Mouse (Mus musculus) ES-E14 (cell line): ENCODE data around the gene Nfatc2. TPM values are rescaled to one million over a fixed set of nuclear protein-coding genes. Genes with fewer than 3 reads are reported as not detected.

Source experiments
- DNase-seq: peaks from one replicate; pipeline ENCODE4 v3.0.0-alpha.2; 2013; ENCODE audit warnings: low read depth, low spot score
- H3K27ac ChIP-seq: 2 replicates; pipeline ENCODE4 v1.5.1; 2012; ENCODE audit warnings: low read depth, mild to moderate bottlenecking, low read length, moderate library complexity, mixed read lengths; ENCODE audit not compliant: poor library complexity, insufficient read depth, severe bottlenecking
- H3K36me3 ChIP-seq: 2 replicates; pipeline ENCODE4 v1.6.1; 2012; ENCODE audit warnings: mild to moderate bottlenecking, low read length, moderate library complexity, mixed read lengths; ENCODE audit not compliant: control insufficient read depth, poor library complexity, insufficient read depth, severe bottlenecking
- H3K4me1 ChIP-seq, 2 experiments: fragments of 150-350 bp in 1 of 2; sonication (generic) in 1 of 2; 2 replicates each; pipeline ENCODE4 v1.6.1; 2012; ENCODE audit warnings: low read length in 2 of 2, mild to moderate bottlenecking in 1 of 2, mixed read lengths in 1 of 2; ENCODE audit not compliant: control insufficient read depth in 2 of 2, insufficient read depth in 2 of 2, poor library complexity in 1 of 2
- H3K4me3 ChIP-seq, 2 experiments: fragments of 150-350 bp in 1 of 2; sonication (generic) in 1 of 2; 2 replicates each; pipeline ENCODE4 v1.5.1; 2012; ENCODE audit warnings: low read length in 2 of 2, low read depth in 1 of 2, mild to moderate bottlenecking in 1 of 2, mixed read lengths in 1 of 2; ENCODE audit not compliant: insufficient read depth in 1 of 2, poor library complexity in 1 of 2, severe bottlenecking in 1 of 2
- H3K9ac ChIP-seq: 2 replicates; pipeline ENCODE4 v1.6.1; 2012; ENCODE audit warnings: low read depth, mild to moderate bottlenecking, low read length, mixed read lengths; ENCODE audit not compliant: poor library complexity, insufficient read depth, severe bottlenecking
- H3K9me3 ChIP-seq: fragments of 150-350 bp; sonication (generic); 2 replicates; pipeline ENCODE4 v1.6.1; 2012; ENCODE audit warnings: low read depth, mild to moderate bottlenecking, low read length; ENCODE audit not compliant: control insufficient read depth, insufficient read depth
- CHD2 ChIP-seq: IDR thresholded peaks from 2 replicates; pipeline ENCODE4 v1.6.1; 2014; ENCODE audit warnings: mild to moderate bottlenecking, low read depth, low read length, inconsistent platforms
- HCFC1 ChIP-seq: IDR thresholded peaks from 2 replicates; pipeline ENCODE4 v1.6.1; 2012; ENCODE audit warnings: low read length, inconsistent platforms, borderline replicate concordance; ENCODE audit not compliant: insufficient read depth
- MAFK ChIP-seq: IDR thresholded peaks from 2 replicates; pipeline ENCODE4 v1.6.1; 2014; ENCODE audit warnings: mild to moderate bottlenecking, low read depth, low read length, inconsistent platforms; ENCODE audit not compliant: insufficient read depth
- ZC3H11A ChIP-seq: IDR thresholded peaks from 2 replicates; pipeline ENCODE4 v1.6.1; 2012; ENCODE audit warnings: low read depth, mild to moderate bottlenecking, inconsistent platforms, low read length, borderline replicate concordance
- ZNF384 ChIP-seq: IDR thresholded peaks from 2 replicates; pipeline ENCODE4 v1.6.1; 2012; ENCODE audit warnings: low read depth, low read length, inconsistent platforms
- in situ Hi-C, 2 experiments: fragments of 600-800 bp; cut with MboI; formaldehyde crosslinking; loops; one replicate each; pipeline ENCODE4 v1.15.1; 2025; ENCODE audit warnings: low sequenced_read_pairs in 2 of 2, inconsistent platforms in 1 of 2; ENCODE audit not compliant: unreplicated experiment in 2 of 2
- total RNA-seq: library from RNA; depleted of rRNA; stranded (reverse); fragments of 300-350 nt; gene quantifications from 2 replicates; pipeline ENCODE4 v1.2.3, GENCODE M21; 2012

Nfatc2 gene
- total RNA-seq, 1 experiment = 2.0 TPM

DNA sequence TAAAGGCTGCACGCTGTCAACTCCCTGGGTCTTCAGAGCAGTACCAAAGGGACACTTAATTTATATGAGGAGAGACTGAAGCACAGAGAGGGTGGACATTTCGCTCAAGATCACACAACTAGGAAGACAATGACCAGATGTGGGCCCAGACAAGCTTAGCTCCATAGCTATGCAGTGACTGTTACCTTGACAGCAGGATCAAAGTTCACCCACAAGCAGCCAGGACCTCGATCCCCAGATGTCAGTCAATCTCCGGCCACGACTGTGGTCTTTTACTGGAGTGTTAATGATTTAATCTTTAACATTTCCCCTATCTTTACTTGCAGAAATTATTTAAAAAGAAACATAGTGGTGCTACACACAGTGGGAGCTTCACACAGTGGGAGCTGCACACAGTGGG, 49.1 kb downstream of the Nfatc2 start:
- Histone ChIP-seq H3K4me1 (peaks cover 0 to 3% of the 10 kb centered on the region in 2 experiments; a peak in 2 of 4 replicates), H3K4me3 (no peak overlapping the region), H3K27ac (no peak overlapping the region), H3K36me3 (no peaks in the 10 kb centered on the region), H3K9ac (no peak overlapping the region), H3K9me3 (no peaks in the 10 kb centered on the region)
- in situ Hi-C loops = no loop called here
- TF ChIP-seq MAFK = no peak
- no peak for TF ChIP-seq ZNF384
- TF ChIP-seq ZC3H11A = no peak
- no peak for TF ChIP-seq CHD2
- no peak for TF ChIP-seq HCFC1
- no peak for DNase-seq

DNA sequence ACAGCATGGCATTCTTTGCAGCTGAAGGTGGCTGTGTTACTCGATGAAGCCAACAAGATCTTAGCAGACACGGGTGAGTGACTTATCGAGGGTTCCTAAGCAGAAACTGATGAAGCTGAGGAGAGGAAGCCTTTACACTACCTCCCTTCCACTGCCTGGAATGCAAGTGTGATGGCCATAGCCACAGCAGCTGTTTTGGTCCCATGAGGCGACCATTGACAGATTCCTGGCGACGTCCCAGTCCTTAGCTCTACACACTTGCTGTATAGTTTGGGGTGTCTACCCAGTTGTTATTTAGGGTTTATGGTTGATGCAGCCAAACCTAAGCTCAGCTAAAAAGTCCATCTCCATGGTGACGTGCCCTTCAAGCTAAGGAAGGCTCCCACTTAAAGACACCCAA, 50.2 kb downstream of the Nfatc2 start:
- no peak overlapping the region for H3K4me3 ChIP-seq
- H3K27ac ChIP-seq = no peak overlapping the region
- in situ Hi-C loops = no loop called here
- peaks cover 0 to 5% of the 10 kb centered on the region in 2 experiments; a peak in 2 of 4 replicates for H3K4me1 ChIP-seq
- TF ChIP-seq ZNF384 (no peak), MAFK (no peak), HCFC1 (no peak), CHD2 (no peak), ZC3H11A (no peak)
- DNase-seq = no peak
- H3K36me3 ChIP-seq = no peaks in the 10 kb centered on the region
- no peak overlapping the region for H3K9ac ChIP-seq
- H3K9me3 ChIP-seq = no peaks in the 10 kb centered on the region

DNA sequence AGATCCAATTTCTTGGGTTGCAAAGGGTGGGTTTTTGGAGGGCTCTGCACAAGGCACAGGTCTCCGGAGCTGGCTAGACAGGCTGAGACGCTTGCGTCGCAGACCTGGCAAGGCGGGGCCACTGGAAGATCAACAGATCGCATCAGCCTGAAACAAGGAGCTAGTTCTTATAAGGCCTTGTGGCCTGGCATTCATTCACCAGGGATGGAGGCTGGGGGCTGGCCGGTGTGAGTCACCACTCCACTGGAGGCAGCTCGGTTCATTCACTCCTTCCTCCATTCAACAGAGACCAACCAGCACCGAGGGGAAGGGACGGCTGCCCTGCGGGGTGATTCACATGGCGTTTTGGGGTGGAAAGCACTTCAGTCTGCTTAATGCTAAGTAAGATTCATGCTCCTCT, 52.1 kb downstream of the Nfatc2 start:
- no peaks in the 10 kb centered on the region for H3K36me3 ChIP-seq
- H3K9me3 ChIP-seq = no peaks in the 10 kb centered on the region
- no peak for TF ChIP-seq HCFC1
- in situ Hi-C loops = no loop called here
- no peak overlapping the region for H3K4me3 ChIP-seq
- H3K27ac ChIP-seq = no peak overlapping the region
- no peak for DNase-seq
- H3K4me1 ChIP-seq = peaks cover 0 to 14% of the 10 kb centered on the region in 2 experiments; a peak in 2 of 4 replicates
- H3K9ac ChIP-seq = no peak overlapping the region

DNA sequence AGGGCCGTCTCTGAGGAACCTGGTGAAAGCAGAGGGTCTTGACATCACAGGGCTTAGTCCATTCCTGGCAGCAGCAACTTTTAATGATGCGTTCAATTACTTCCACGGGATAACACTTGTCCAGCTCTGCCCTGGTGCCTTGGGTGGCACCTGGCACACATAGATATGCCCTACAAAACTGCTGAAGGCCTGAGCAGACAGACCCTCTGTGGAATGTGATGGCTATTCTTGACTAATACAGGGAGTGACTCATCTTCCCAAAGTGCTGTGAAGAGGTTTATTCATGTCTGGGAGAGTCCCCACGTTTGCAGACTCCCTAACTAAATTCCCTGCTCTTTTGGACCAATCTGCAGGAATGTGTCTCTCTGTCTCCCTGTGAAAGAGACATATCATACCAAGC, 53.4 kb downstream of the Nfatc2 start:
- Histone ChIP-seq H3K9me3 (no peaks in the 10 kb centered on the region), H3K27ac (no peak overlapping the region), H3K9ac (no peak overlapping the region), H3K4me3 (no peak overlapping the region), H3K4me1 (peaks cover 0 to 11% of the 10 kb centered on the region in 2 experiments; a peak in 2 of 4 replicates), H3K36me3 (no peaks in the 10 kb centered on the region)
- no peak for TF ChIP-seq MAFK
- no peak for TF ChIP-seq CHD2
- TF ChIP-seq ZNF384 = no peak
- no peak for TF ChIP-seq ZC3H11A
- no peak for TF ChIP-seq HCFC1
- no peak for DNase-seq
- in situ Hi-C loops = no loop called here

DNA sequence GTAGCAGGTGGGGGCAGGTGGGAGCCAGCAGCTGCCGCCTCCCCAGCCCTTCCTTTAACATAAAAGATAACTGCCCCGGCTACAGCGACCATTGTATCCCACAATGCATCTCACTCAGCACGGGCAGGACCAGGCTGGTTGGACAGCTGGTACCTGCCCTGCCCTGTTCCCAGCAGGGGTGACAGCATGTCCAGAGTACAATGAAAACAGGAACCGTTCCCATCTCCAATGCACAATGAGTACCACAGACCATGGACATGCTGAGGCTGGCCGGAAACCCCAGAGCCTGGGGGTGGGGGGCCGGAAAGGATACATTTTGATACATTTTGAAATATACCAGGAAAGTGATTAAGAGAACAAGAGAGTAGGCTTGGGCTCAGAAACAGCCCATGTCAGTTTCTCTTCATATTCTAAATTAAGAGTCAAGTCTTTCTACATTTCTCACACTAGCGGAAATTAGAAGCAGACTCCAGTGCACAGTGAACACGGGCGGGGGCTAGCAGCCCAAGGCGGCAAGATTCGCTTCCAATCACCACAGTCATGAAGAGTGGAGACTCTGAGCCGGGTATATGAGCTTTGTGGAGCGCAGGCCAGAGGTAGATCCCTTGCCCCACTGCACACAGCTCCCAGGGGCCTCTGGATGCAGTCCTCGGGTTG, 55.4 kb downstream of the Nfatc2 start:
- in situ Hi-C loops = no loop called here
- Histone ChIP-seq H3K4me1 (peaks cover 0 to 11% of the 10 kb centered on the region in 2 experiments; a peak in 2 of 4 replicates), H3K36me3 (no peaks in the 10 kb centered on the region), H3K4me3 (no peak overlapping the region), H3K9me3 (no peaks in the 10 kb centered on the region), H3K9ac (0 out of 2 replicates have a peak overlapping the region, but pooled peaks have one; percentile 18), H3K27ac (no peak overlapping the region)
- TF ChIP-seq HCFC1 (no peak), MAFK (no peak), ZC3H11A (no peak), CHD2 (no peak), ZNF384 (no peak)
- no peak for DNase-seq
